Mouse (Mus musculus) embryonic facial prominence, embryonic 13.5 days (tissue): ENCODE data around the gene Hoxb6. TPM values are rescaled to one million over a fixed set of nuclear protein-coding genes. Genes with fewer than 3 reads are reported as not detected.

ENCODE experiments used
- ATAC-seq: fragments of 200-750 bp; cut with Nextera tagmentation; 2 replicates; pipeline ENCODE4 v1.8.0; 2017; ENCODE audit warnings: low read depth; ENCODE audit not compliant: insufficient number of reproducible peaks, insufficient read depth, low FRiP score, low TSS enrichment
- H3K27ac ChIP-seq: fragments of 300-500 bp; sonication (generic); 2 replicates; pipeline ENCODE4 v1.5.1; 2015; ENCODE audit warnings: moderate library complexity, mild to moderate bottlenecking, inconsistent platforms
- H3K27me3 ChIP-seq: fragments of 300-500 bp; sonication (generic); 2 replicates; pipeline ENCODE4 v1.6.1; 2015; ENCODE audit warnings: mild to moderate bottlenecking, inconsistent platforms
- H3K36me3 ChIP-seq: fragments of 300-500 bp; sonication (generic); 2 replicates; pipeline ENCODE4 v1.6.1; 2015; ENCODE audit warnings: mild to moderate bottlenecking, inconsistent platforms
- H3K4me1 ChIP-seq: fragments of 300-500 bp; sonication (generic); 2 replicates; pipeline ENCODE4 v1.6.1; 2015; ENCODE audit warnings: inconsistent platforms
- H3K4me2 ChIP-seq: fragments of 300-500 bp; sonication (generic); 2 replicates; pipeline ENCODE4 v1.6.1; 2015; ENCODE audit warnings: moderate library complexity, mild to moderate bottlenecking, inconsistent platforms
- H3K4me3 ChIP-seq: fragments of 300-500 bp; sonication (generic); 2 replicates; pipeline ENCODE4 v1.5.1; 2015; ENCODE audit warnings: mild to moderate bottlenecking, inconsistent platforms
- H3K9ac ChIP-seq: fragments of 300-500 bp; sonication (generic); 2 replicates; pipeline ENCODE4 v1.6.1; 2015; ENCODE audit warnings: mild to moderate bottlenecking, inconsistent platforms
- H3K9me3 ChIP-seq: fragments of 300-500 bp; sonication (generic); 2 replicates; pipeline ENCODE4 v1.6.1; 2016; ENCODE audit warnings: inconsistent platforms
- WGBS: fragments of 180-500 bp; shearing (Covaris S2); methylation state at CpG from one replicate; pipeline ENCODE4 v1.1.7; 2015; ENCODE audit warnings: mixed read lengths; 5-methylcytosine and 5-hydroxymethylcytosine counted together
- microRNA counts: library from miRNA; unstranded; fragments of <30 nt; microRNA quantifications from one replicate; lab custom pipeline; 2016
- microRNA-seq: library from miRNA; unstranded; fragments of <30 nt; microRNA quantifications from one replicate; pipeline ENCODE4, GENCODE M21; 2016
- polyA plus RNA-seq: library from polyadenylated mRNA; unstranded; fragments of >200 nt; fragmentation: Nextera tagmentation; extraction: Ambion mirVana; gene quantifications from 2 replicates; pipeline ENCODE4 v1.2.1, GENCODE M21; 2015

Hoxb6 gene
- polyA plus RNA-seq, 1 experiment from 2014 or later: 4.0 TPM

DNA sequence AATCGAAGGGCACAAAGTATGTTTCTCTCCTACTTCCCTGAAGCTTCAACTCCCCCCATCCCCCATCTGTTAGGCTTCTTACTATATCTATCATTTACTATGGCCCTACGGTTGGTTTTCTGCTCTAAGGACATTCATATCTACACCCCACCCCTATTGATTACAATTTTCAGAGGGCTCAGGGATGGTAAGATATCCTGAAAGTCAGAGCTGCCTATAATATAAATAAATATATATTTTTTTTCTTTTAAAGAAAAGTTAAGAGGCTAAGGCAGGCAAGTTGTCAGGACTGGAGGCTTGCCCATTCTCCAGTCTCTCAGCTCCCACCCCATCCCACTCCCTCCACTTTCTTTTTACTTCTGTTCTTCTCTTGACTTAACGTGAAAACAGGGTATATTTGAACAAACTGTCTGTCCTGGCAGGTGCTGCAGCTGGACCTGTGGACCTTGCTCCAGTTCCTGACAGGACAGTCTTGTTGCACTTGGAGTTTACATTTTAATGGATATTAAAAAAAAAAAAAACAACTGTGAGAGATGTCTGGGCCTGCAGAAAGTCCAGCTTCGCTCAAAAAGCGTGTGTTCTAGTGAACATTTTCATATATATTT is 54.7 kb downstream of the Hoxb6 start:
- WGBS: 7% methylated on average over 5 of the region's 5 CpGs
- Histone ChIP-seq H3K4me1 (0 out of 2 replicates have a peak, but pooled peaks cover 4% of the 10 kb centered on the region), H3K4me3 (no peak overlapping the region), H3K9ac (no peak overlapping the region), H3K36me3 (no peaks in the 10 kb centered on the region), H3K27ac (no peak overlapping the region), H3K4me2 (no peak overlapping the region), H3K27me3 (peaks cover 98% of the 10 kb centered on the region), H3K9me3 (no peaks in the 10 kb centered on the region)
- no peak for ATAC-seq

DNA sequence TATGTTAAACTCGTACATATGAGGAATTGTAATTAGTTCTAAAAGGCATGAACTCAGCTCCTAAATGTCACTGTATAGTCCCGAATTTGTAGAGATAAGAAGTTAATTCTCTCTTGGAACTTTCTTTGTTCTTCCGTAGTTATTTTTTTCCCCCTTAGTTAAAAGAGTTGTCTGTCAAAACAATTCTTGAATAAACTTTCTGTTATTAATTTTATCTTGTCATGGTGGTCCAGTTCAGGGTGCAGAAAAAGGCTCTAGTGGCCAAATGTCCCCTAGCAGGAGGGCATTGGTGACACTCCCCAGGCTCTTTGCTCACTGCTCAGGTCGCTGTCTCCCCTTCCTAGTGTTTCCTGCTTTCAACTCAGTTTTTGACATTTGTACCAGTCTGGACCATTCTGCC is 55.4 kb downstream of the Hoxb6 start:
- Histone ChIP-seq H3K9ac (no peak overlapping the region), H3K4me1 (peaks cover 4% of the 10 kb centered on the region; the same call in 1 of the 2 replicates), H3K4me2 (no peak overlapping the region), H3K9me3 (no peaks in the 10 kb centered on the region), H3K36me3 (no peaks in the 10 kb centered on the region), H3K27ac (no peak overlapping the region), H3K27me3 (peaks cover 98% of the 10 kb centered on the region), H3K4me3 (no peak overlapping the region)
- no peak for ATAC-seq
- 7% methylated on average over 4 of the region's 4 CpGs for WGBS

DNA sequence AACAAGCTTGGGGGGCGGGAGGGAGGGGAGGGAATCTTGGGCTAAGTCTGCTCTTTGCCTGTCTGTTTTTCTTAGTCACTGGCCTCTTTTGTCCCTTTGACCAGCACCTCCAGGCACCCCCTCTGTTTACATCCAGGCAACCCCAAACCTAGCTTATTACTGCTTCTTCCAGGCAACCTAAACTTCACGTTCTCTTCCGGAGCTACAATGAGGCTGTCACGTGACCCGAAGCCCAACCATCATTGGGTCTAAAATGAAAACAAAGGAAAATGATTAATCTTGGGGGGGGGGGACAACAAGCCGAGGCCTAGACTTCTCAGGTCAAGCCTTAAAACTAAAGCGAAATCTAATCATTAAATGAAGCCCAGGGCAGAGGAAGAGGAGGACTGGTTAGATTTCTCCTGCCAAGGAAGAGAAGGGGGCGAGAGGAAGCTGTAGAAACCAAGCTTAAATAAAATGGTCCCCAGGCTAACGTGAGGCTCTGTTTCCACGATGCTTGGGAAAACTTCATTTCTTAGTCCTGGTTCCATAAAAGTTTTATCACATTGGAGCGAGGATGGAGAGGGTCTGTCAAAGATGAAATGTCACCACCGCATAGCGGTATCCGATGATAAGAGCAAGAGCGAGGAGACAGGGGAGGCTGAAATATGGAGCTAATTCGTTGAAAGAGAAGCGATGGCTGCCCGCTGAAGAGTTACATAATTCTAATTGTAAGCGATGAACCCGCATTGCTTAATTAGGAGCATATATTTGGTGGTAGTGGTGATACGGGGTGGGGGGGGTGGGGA is 56.1 kb downstream of the Hoxb6 start:
- Histone ChIP-seq H3K9me3 (no peaks in the 10 kb centered on the region), H3K27ac (no peak overlapping the region), H3K36me3 (no peaks in the 10 kb centered on the region), H3K9ac (no peak overlapping the region), H3K4me2 (no peak overlapping the region), H3K27me3 (peaks cover 98% of the 10 kb centered on the region), H3K4me3 (no peak overlapping the region), H3K4me1 (peaks cover 10% of the 10 kb centered on the region; the same call in 1 of the 2 replicates)
- no peak for ATAC-seq
- 6% methylated on average over 21 of the region's 21 CpGs for WGBS

- H3K36me3 ChIP-seq: no peaks in the 10 kb centered on the region
- no peak for ATAC-seq
- H3K9me3 ChIP-seq: no peaks in the 10 kb centered on the region
- no peak overlapping the region for H3K27ac ChIP-seq
- H3K4me1 ChIP-seq: peaks cover 10% of the 10 kb centered on the region; the same call in 1 of the 2 replicates
- peaks cover 96% of the 10 kb centered on the region for H3K27me3 ChIP-seq
- H3K4me2 ChIP-seq: no peak overlapping the region
- 10% methylated on average over 3 of the region's 3 CpGs for WGBS
- no peak overlapping the region for H3K4me3 ChIP-seq
- H3K9ac ChIP-seq: no peak overlapping the region
Measured at GRCm38 (mm10) chr11:96348988-96349387, 56.7 kb downstream of the Hoxb6 start.

DNA sequence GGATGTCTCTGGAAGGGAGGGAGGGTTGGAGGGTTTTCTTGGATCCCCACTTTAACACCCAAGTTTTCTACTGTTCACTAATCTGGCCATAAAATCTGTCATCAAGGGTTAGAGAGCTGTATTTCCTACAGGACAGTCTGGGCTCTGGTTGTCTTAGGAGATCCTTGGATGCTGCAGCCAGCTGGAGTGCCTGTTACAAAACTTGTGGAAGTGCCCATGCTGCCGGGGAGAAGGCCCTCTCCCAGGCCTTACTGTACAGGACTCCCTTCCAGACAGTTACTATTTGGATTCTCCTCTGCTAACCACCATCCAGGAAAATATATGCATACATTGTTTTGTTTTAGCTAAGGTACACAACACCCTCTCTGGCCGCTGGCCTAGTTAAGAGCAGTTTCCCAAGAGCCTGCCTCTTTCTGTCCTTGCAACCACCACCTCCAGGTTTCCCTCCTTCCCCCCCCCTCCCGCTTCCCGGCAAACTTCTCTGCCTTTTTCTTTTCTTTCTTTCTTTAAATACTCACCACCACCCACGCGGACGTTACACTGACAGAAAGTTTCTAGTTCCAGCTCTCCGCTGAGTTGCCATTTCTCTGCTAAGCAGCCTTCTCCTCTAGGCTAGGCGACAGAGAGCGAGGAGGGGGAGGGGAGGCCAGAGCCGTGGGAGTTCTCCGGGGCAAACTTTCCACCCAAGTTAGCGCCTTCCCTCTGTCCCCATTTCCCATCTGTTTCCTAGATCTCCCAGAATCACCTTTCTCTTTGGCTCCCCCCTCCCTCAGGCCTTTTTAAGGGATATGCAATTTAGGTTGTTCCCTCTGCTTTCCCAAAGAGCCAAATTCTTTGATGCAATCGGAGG is 57.4 kb downstream of the Hoxb6 start:
- Histone ChIP-seq H3K4me1 (peaks cover 15% of the 10 kb centered on the region; the same call in 1 of the 2 replicates), H3K27me3 (peaks cover 96% of the 10 kb centered on the region), H3K36me3 (no peaks in the 10 kb centered on the region), H3K9me3 (no peaks in the 10 kb centered on the region), H3K4me3 (no peak overlapping the region), H3K9ac (no peak overlapping the region), H3K27ac (no peak overlapping the region), H3K4me2 (no peak overlapping the region)
- WGBS: 4% methylated on average over 14 of the region's 14 CpGs
- no peak for ATAC-seq

- Histone ChIP-seq H3K4me2 (no peak within 1 kb of the TSS), H3K4me1 (peaks cover 15% of the 10 kb centered on the region; the same call in 1 of the 2 replicates), H3K27me3 (peaks cover 96% of the 10 kb centered on the region), H3K36me3 (no peaks in the 10 kb centered on the region), H3K4me3 (no peak within 1 kb of the TSS), H3K9me3 (no peaks in the 10 kb centered on the region), H3K27ac (no peak within 1 kb of the TSS), H3K9ac (no peak within 1 kb of the TSS)
- 8% methylated on average over 2 of the region's 2 CpGs for WGBS
- ATAC-seq: no peak
Measured at GRCm38 (mm10) chr11:96350341-96350624, 58.0 kb downstream of the Hoxb6 start, which contains the start of gene Hoxb2. Gene Hoxb2 (plus strand): TSS chr11:96350525.

- H3K36me3 ChIP-seq: no peaks in the 10 kb centered on the region
- no peak overlapping the region for H3K4me2 ChIP-seq
- no peak for ATAC-seq
- no peak overlapping the region for H3K27ac ChIP-seq
- no peak overlapping the region for H3K4me3 ChIP-seq
- H3K9ac ChIP-seq: no peak overlapping the region
- H3K9me3 ChIP-seq: no peaks in the 10 kb centered on the region
- 10% methylated on average over 2 of the region's 2 CpGs for WGBS
- H3K27me3 ChIP-seq: peaks cover 94% of the 10 kb centered on the region
- H3K4me1 ChIP-seq: peaks cover 11% of the 10 kb centered on the region; the same call in 1 of the 2 replicates
Measured at GRCm38 (mm10) chr11:96350791-96351190, 58.5 kb downstream of the Hoxb6 start.

MicroRNA genes within 50 kb of the gene (microRNA counts, 519-probe panel; counts per million panel counts)
- microRNA mmu-miR-10a (lab: Ali Mortazavi, UCI): 2,242 counts per million, percentile 55 among the panel's probes with 10 or more counts
- 236 counts per million, percentile 44 among the panel's probes with 10 or more counts for microRNA mmu-miR-196a (lab: Ali Mortazavi, UCI)

Small RNA genes within 50 kb of the gene (microRNA-seq; reads per million reads assigned to microRNA genes)
- gene Mir10a (431 reads per million, percentile 70 among the genes with 10 or more reads in this experiment), gene Mir196a-1 (not detected)

Other genes starting within 250 kb of the Hoxb6 start
- 39.8 and 43.2 TPM in 2 replicates for gene Ube2z, start 227.1 kb upstream of the Hoxb6 start, polyA plus RNA-seq
- 513 and 576 TPM in 2 replicates for gene Atp5g1, start 216.8 kb upstream of the Hoxb6 start, polyA plus RNA-seq
- not detected in 2 replicates for gene Calcoco2, start 180.5 kb upstream of the Hoxb6 start, polyA plus RNA-seq
- gene Ttll6, start 158.7 kb upstream of the Hoxb6 start, polyA plus RNA-seq: 0.08 and 0.25 TPM in 2 replicates
- not detected in 2 replicates for gene Hoxb13, start 98.2 kb upstream of the Hoxb6 start, polyA plus RNA-seq
- 0.13 TPM in 1 of 2 replicates, not detected in the other for gene Hoxb9, start 21.0 kb upstream of the Hoxb6 start, polyA plus RNA-seq
- gene Hoxb8, start 10.6 kb upstream of the Hoxb6 start, polyA plus RNA-seq: 0.37 TPM in 1 of 2 replicates, not detected in the other
- 0.15 TPM in 1 of 2 replicates, not detected in the other for gene Hoxb7, start 5.9 kb upstream of the Hoxb6 start, polyA plus RNA-seq
- 6.0 TPM in 1 of 2 replicates, not detected in the other for gene Hoxb5, start 10.9 kb downstream of the Hoxb6 start, polyA plus RNA-seq
- 0.13 TPM in 1 of 2 replicates, not detected in the other for gene Hoxb4, start 25.8 kb downstream of the Hoxb6 start, polyA plus RNA-seq
- gene Hoxb3, start 30.9 kb downstream of the Hoxb6 start, polyA plus RNA-seq: not detected in 2 replicates
- gene Hoxb2, start 58.0 kb downstream of the Hoxb6 start, polyA plus RNA-seq: 0.28 and 0.52 TPM in 2 replicates
- not detected in 2 replicates for gene Hoxb1, start 73.3 kb downstream of the Hoxb6 start, polyA plus RNA-seq
- 0.49 and 0.61 TPM in 2 replicates for gene Skap1, start 172.1 kb downstream of the Hoxb6 start, polyA plus RNA-seq